Mouse (Mus musculus) E14TG2a.4 (cell line): ENCODE results near the gene Selenbp2.
"Not testable (repeated sequence)": the region's sequence is repeated elsewhere in the genome, so short reads cannot be mapped to it uniquely, and the experiment has no call there.

Experiments
- CTCF ChIP-seq: conservative IDR thresholded peaks from 2 replicates; pipeline ENCODE4 v1.5.1; 2014; ENCODE audit warnings: low read length
- NANOG ChIP-seq: IDR thresholded peaks from 2 replicates; pipeline ENCODE4 v1.6.1; 2014; ENCODE audit warnings: borderline replicate concordance, low read length, mixed read lengths

DNA sequence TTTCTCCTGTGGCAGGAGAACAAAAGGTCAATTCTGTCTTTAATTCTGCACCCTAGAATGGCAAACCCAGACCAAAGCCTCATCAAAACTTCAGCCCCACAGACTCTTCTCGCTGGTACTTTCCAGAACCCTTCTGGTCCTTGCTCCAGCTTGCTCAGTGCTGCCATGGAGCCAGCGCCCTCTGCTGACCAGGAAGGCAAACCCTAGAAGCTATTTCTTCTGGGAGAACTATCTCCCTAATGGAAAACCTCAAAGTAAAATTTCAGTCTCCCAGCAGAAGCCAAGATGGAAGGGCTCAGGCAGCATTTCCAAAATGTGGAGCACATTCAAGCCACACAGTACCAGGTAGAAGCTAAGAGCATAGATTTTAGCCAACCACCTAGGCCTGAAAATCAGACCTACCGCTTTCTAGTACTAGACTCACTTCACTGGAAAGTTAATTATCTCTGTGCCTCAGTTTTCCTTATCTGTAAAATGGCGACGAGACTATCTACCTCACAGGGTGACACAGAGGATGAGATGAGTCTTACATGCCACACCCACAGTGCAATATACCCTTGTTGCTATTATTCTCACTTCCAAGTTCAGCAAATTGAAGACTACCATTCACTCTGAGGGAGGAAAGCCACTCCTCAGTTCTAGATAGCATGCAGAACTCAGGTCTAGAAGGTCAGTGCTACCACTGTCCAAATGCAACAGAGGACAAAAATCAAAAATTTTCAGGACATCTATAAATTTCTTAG, 28.1 kb upstream of the Selenbp2 start:
- not testable (repeated sequence) for TF ChIP-seq CTCF, NANOG
